Mouse (Mus musculus) right cerebral cortex, postnatal 10 days (tissue): ENCODE measurements around the gene Tipin.

Source experiments
- DNase-seq, 2 experiments: peaks; one replicate each; pipeline ENCODE4 v3.0.0; 2021; ENCODE audit warnings: low spot score in 2 of 2

The Tipin gene

GRCm38 (mm10) chr9:64343656-64344055, 62.3 kb downstream of the Tipin start:
- no peak for DNase-seq

- DNase-seq: no peak
Measured at GRCm38 (mm10) chr9:64345931-64346330, 64.5 kb downstream of the Tipin start.

- DNase-seq: no peak
Measured at GRCm38 (mm10) chr9:64347377-64347776, 66.0 kb downstream of the Tipin start.

GRCm38 (mm10) chr9:64349490-64349889, 68.1 kb downstream of the Tipin start:
- DNase-seq: no peak

GRCm38 (mm10) chr9:64351191-64351590, 69.8 kb downstream of the Tipin start:
- no peak for DNase-seq
